Mouse (Mus musculus) thymus, postnatal 10 days (tissue): ENCODE results near the gene Adcy1.

Experiments used
- DNase-seq, 2 experiments: peaks; one replicate each; pipeline ENCODE4 v3.0.0; 2021; ENCODE audit warnings: low spot score in 2 of 2

Adcy1 gene

DNA sequence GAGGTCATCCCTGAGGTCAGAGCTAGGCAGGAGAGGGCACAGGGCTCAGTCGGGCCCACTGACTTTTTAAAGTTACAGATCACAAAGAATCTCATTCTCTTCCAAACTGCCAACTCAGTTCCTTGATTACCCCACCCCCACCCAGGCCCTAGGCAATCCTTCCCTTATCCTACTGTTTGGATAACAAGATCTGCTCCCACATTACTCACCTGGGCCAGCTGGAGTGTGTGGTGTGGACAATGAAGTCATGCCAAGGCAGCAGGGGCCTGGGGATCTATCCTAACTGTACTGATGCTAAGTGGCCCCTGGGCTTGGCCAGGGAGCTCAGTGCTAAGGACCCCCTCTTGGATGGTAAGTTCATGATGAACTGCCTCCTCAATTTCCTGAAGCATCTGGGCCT, 121.1 kb downstream of the Adcy1 start:
- no peak for DNase-seq

DNA sequence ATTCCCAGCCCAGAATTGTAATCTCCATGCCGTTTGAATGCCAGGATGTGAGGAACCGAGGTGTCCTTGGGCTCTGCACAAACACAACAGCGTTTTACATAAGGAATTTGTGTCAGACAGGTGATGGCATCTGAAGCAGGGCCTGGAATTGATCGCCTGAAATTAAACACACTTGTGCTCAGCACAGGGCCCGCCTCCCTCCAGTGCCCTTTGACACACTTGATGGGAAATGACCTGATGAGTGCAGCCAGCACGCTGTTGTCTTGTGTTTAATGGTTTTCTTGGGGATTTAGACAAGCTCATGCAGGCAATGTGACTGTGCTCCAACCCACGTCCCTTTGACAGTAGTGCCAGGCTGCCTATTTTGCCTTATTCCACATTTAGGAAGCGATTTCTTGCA, 124.2 kb downstream of the Adcy1 start:
- DNase-seq = no peak

DNA sequence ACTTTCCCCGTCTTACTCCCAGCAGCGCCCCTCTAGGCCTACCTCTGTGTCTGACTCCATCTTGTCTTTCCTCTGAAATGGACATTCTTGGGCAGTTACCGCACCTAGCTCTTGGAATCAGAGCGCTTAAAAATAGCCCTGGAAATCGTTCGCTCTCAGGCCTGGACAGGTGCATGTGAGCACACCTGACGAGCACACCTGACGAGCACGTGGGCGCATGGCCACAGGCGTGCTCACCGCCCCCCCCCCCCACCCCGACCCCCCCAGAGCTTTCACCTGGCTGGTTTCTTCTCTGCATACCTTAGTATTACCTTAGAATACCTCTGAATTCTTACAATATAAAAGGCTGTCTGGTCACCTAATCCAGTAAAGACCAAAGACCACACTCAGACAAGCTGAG, 125.2 kb downstream of the Adcy1 start, which contains the start of gene Gm11985:
TSS of gene Gm11985 (minus strand) at position 101 of the 400 bp plus-strand sequence.
- DNase-seq = no peak

DNA sequence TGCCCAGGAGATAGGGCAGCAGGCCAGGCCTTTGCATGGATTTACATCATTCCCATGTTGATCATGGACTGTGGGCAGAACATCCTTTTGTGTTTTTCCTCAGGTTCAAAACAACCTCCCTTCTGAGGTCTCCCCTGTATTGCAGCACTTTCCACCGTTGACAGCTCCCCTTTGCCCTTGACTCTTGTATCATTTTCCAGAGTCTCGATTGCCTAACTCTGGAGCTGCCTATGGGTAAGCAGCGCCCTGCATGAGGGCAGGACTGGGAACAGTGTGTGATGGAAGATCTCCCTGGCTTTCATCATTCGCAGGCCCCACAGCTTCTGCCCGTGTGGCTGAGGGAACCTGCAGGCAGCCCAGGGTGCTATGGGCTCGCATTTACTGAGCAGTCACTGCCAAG, 129.4 kb downstream of the Adcy1 start:
- no peak for DNase-seq

DNA sequence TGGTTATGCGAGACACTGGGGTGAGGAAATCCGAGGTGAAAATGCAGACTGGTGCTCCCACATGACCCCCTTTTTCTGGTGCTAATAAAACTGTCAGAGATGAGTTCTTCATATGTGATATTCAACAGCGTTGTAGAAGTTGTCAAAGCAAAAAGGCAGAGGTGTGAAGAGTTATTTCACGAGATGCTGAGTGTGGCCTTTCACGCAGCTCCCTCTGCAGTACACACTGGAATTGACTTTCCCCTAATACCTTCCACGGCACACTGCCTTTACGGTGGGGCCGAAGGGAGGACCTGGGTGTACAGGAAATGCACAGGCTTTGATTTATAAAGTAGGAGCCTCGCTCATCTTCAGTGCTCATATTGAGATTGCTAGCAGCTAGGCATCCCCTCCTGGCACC, 129.8 kb downstream of the Adcy1 start:
- no peak for DNase-seq

DNA sequence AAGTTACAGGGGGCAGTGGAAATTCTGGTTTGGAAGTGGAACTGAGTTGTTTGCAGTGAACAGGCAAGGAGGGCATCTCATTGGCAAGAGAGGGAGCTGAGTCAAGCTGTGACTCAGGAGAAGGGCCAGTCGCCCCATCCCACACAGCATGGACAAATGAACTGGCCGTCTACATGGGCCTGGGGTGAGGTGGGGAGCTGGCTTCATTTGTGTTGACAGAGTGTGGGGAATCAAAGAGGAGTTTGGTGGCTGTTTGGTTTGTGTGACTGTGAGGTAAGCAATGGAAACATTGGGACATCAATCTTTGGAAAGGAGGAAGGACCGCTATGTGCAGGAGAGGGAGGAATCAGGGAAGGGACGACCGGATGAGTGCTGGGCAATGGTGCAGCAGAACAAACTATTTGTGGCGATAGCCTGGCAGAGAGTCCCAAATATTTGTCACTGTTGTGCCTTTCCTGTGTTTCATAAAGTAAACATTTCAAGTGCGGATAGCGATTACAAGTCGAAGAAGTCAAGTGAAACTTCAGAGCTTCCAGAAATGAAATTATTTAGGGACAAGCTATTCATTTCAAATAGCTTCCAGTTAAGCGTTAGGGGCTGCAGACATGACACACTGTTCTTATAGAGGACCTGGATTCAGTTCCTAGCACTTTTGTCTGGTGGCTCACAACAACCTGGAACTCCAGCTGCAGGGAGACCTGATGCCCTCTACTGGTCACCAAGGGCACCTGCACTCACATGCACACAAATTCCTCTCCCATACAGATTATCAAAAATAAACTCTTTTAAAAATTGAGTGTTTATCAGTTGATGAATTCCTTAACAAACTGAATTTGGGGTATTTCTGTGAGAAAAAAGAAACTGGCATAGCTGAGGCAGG, 131.4 kb downstream of the Adcy1 start:
- DNase-seq = no peak

DNA sequence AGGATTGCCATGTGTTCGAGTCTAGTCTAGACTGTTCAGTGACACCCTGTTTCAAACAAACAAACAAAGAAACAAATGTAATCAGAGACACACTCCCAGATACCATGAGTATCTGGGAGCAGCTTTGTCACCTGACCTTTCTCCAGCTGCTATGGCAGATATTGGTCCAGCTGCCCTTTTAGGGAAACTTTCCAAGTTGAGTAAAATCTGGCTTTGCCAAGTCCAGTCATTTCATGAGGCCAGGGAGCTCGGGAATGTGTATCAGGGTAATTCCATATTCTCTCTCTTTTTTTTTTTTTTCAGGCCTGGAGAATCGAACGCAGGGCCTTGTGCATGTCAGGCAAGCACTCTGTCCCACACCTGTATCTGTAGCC, 132.0 kb downstream of the Adcy1 start:
- no peak for DNase-seq

DNA sequence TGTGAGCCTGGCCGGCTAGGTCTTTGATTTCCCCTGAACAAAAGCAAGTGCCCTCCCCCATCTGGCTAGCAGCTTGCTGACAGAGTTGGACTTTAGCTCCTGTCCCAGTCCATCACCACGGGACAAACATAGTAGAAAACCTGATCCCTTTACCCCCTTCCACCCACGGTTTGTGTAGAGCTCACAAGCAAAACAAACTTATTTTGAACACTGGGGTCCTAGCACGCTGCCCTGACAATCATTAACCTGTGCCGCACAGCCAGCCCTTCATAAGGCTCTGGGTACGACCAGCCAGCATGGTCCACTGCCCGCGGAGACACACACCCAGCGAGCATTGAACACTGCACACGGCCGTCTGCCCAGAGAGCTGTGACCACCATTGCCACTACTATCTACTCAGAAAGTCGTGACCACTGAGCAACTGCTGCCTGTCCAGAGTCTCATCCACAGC, 134.2 kb downstream of the Adcy1 start, which contains the start of gene Igfbp1:
TSS of gene Igfbp1 (plus strand) at position 292 of the 451 bp plus-strand sequence.
- no peak for DNase-seq

DNA sequence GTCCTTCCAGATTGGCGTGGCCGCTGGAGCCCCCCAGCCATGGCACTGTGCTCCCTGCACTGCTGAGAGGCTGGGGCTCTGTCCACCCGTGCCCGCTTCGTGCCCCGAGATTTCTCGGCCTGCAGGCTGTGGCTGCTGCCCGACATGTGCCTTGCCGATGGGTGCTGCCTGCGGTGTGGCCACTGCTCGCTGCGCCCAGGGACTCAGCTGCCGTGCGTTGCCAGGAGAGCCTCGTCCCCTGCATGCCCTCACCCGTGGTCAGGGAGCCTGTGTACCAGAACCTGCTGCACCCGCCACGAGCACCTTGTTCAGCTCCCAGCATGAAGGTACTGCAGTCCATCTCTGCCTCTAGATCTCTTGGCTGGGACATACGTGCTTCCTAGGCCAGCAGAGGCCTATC, 134.7 kb downstream of the Adcy1 start:
- no peak for DNase-seq

DNA sequence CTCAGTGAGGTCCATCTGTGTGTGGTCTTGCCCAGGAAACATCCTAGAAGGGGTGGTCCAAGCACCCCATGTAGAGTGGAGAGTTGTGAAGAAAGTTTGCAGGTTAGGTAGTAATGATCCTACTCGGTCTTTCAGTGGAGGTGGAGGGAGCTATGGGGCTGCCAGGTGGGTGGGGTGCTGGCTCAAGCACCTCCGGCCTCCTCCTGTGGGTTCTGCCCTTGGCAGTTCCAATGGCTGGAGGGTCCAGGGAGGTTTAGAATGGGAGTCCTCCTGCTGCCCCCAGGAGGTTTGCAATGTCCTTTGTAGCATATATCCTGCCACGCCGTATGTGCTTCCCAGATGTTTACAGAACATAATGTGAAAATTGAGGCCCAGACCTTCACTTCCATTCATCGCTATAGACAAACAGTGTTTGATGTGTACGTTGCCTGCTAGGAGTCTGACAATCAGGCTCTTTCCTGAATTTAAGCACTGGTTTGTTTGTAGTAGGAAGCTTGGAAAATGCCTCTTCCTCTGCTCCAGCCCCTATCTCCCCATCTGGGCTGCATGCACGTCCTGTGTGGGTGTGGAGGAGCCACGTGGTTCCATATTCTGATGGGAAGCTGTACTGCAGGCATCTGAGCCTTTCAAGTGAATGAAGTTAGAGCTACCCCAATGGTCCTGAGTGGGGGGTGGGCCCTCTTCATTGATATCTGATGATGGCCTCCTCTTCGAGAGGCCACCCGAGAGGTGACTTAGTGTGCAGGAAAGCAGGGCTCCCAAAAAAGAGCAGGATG, 135.4 kb downstream of the Adcy1 start:
- no peak for DNase-seq

DNA sequence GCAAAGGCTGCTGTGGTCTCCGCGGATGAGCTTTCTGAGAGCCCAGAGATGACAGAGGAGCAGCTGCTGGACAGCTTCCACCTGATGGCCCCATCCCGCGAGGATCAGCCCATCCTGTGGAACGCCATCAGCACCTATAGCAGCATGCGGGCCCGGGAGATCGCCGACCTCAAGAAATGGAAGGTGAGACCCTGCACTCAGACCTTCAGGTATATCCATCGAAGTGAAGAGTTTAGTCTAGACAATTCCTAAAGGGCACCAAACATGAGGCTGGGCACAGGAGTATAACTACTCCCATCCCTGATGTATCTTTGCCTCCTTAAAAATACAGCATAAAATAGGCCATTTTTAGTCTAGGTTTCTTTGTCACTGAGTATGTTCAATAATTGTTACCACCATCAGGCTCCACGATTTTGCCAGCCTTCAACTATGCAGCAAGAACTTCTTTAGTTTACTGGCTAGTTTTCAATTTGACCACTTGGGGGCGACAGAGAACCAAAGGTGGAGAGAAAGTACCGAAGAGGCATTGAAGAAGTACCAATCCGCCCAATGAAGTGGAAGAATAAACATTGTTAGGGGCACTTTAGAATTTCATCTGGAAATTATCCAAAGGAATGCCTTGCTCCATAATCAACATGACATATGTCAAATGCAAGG, 136.6 kb downstream of the Adcy1 start:
- DNase-seq = peak in 1 of 2 experiments; percentile 55

DNA sequence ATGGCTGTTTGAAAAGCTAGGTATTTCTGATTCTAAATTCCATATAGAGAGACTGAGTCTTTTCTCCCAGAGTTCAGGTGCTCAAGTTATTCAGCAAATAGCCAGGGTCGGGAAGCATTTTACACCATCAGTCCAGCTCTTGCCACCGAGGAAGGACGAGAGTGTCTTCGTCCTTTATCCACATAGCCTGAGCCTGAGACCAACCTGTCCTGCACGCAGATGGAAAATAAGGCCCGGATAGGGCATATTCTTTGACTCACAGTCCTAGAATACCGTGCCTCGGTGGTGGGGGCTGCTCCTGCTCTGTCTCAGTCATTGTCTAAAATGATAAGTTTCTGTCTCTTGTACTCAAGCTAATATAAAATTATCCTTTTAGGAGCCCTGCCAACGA, 137.1 kb downstream of the Adcy1 start:
- no peak for DNase-seq

DNA sequence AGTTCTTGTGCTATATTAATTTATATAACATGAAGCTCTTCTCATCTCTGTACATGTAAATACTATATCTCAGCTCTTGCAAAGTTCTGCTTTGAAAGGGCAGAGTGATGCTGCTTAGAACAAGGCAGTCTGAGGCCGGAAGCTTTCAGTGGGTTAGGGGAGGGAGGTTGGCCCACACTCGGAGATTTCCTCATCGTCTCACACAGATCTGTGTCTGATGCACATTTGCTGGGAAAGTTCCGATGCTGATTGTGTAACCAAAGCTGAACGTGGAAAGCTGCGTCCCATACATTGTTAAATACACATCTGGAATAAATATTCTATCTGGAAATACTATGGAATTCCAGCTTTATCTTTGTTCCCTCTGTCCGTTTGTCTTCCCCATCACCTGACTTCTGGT, 138.9 kb downstream of the Adcy1 start:
- no peak for DNase-seq

DNA sequence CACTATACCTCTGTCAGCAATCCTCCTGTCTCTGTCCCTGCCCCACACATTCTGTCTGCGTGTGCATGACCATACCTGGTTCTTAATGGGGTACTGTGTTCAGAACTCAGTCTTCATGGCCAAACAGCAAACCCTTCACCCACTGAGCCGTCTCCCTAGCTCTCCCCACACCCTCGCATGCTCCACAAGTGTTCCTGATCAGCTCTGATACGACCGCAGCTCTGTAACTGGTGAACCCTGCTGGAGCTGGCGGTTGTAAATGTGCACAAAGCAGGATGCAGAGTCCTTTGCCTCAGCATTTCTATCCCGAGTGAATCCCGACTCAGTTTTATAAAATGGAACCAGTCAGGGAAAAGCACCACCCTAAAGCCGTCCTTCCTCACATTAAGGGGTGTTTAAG, 140.6 kb downstream of the Adcy1 start:
- no peak for DNase-seq

DNA sequence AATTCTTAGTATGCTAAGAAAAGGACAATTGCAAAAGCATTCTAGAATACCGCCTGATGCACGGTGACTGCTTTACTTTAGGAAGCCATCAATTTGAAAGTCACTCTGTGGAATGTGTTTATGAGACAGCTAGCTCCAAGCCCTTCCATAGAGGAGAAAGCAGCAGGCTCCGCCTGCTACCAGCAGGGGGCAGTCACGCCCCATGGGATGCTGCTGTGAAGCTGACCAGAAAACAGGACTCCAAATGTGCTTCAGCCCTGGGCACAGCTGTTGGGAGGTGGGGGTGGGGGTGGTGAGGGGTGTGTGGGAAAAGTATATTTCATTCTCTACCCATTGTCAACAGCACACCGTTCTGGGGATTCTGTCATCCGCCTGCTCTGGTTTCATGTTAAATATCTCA, 147.1 kb downstream of the Adcy1 start:
- peak in 1 of 2 experiments; percentile 61 for DNase-seq

DNA sequence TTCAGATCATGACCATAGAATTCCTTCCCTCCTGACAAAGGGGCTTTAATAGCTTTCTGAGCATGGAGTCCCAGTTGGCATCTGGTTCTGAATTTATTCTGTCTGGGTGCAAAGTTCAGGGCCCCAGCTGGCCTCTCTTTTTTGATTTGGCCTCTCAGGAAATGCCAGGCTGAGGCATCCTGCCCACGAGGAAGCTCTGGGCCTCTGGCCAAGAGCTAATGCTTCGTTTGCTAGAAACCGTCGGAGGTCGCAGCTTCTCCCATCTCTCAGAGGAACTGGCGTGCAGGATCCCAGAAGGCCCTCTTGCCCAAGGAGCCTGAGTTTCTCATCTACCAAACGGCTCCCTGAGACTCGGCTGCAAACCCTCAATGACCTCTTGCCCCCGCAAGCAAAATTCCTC, 147.9 kb downstream of the Adcy1 start:
- no peak for DNase-seq

DNA sequence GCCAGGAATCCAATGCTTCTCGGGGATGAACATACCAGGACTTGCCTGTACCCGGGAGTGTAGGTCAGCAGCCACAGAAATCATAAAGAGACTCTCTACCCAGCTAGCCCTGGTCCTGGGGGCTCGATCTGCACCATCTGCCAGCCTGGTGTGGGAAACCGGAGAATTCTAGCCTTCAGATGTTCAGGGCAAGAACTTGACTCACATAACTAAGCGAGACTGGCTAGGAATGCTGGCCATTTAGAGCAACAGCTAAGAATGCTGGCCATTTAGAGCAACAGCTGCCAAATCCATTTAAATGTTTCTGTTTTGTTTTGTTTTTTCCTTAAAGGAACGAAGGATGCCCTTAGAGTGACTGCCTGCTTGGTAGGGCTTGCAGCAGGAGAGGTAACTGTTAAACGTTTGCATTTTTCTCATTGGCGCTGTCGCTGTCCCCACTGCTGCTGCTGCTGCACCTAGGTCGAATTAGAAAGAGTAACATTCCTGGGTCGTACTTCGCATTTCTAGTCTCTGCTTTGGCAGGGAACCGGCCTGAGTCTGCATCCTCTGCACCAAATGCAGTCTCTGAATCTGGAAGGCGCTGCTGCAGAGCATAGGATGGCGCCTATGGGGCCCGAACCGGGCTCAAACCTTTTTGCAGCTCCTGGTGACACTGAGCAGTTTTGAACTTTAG, 149.0 kb downstream of the Adcy1 start:
- no peak for DNase-seq

DNA sequence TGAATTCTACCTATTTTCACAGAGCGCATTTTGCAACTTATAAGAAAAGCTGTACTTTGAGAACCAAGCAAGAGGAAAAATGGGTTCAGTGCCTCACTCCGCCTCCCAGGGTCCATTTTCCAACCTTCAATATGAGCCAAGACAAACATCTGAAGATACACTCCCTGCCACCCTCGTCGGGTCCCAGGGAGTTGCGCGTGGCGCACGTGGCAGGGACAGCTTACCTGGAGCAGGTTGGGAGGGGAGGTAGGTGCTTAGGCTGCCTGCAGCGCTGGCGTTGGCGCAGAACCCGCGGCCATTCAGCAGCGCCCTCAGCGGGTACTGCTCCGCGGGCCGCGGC, 149.8 kb downstream of the Adcy1 start:
- no peak for DNase-seq

DNA sequence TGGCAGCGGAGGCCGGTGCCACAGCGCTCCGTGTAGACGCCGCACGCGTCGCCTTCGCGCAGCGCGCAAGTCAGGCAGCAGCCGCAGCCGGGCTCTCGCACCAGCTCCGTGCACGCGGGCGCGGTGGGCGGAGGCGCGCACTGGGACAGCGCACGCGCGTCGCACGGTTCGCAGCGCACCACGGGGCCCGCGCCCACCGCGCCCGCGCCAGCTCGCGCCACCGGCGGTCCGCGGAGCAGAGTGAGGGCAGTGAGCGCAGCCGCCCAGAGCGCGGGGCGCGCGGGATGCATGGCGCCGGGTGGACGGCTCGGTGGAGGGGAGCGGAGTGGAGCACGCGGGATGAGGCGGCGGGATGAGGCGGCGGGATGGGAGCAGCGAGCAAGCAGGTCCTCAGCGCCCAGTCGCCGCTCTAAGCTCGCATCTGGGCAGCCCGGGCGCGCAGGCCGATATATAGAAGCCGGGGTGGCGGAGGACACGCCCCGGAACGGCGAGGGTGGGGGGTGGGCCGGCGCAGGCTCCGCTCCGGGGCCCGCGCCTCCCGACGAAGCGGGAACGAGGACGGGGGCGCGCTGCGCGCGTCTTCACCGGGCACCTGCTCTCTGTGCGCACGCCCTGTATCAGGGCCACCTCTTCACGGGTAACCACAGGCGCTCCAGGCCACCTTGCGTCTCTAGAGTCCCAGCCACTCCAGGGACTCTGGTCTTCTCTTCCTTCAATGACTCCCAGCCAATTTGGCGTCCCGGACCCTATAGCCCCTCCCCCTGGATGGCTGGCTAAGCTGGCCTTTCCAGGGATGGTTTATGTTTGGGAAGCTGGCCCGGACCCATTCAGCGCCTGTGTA, 150.4 kb downstream of the Adcy1 start, which contains the start of gene Igfbp3:
TSS of gene Igfbp3 (minus strand) at position 423 of the 841 bp plus-strand sequence.
- no peak for DNase-seq

DNA sequence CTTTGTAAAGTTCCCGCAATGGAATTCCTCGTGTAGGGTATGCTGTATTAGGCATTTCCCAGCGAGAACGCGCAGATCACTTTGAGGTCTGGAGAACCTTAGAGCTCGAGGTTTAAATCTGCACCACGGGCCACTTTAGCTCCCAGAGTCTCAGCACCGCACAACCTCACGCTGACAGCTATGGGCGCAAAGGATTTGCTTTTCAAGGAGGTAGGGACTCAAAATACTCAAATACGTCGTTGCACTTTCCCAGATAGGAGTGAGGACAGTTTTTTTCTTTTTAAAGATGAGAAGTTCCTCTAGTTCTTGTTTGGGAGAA, 151.0 kb downstream of the Adcy1 start:
- no peak for DNase-seq

DNA sequence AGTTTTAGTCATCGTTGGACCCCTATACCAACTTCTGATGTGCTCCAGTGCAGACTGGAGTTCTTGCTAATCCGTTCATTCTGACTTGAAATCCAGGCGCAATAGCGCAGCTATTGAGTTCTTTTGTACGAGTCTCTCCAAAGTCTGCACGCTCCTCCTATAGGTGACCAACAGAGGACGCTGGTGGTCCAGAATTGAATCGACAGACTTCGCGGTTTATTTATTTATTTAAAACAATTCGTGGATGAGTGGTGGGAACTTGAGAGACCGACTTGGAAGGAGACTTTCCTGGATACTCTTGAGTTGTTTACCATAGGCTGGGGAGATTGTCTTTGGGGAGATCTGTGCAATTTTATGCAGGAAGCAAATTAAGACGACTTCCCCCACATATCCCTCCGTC, 151.5 kb downstream of the Adcy1 start:
- no peak for DNase-seq
